In genomic region chr4:116653228-116653627, GRCm38 (mm10) we compare ENCODE assay signal across 13 mouse cellular contexts. TPM values are rescaled to one million over a fixed set of nuclear protein-coding genes. Genes with fewer than 3 reads are reported as not detected.
DNase-seq lines count a peak whose midpoint lies in the region.
"Had no signal": no experiment of that assay in that cellular context is flagged by ENCODE, and none has a peak within 500 bp of the region (broad histone marks: within the 10 kb centered on the region; RNA-seq: fewer than 3 reads in every experiment).

No protein-coding gene starts in this region.

- peak; percentile 22 for DNase-seq in urinary bladder, postnatal 14 days (ENCODE audit: low spot score)
- DNase-seq in urinary bladder, adult 18-20 months (ENCODE audit: low spot score in 2 of 2) = no peak
- DNase-seq in adrenal gland, postnatal 14 days = peak; percentile 84
- peak; percentile 71 to 82 for DNase-seq in kidney, postnatal 25 days
- DNase-seq in adipocyte (ENCODE audit: low spot score) (no peak), MN1 (ENCODE audit: low spot score) (no peak)
- DNase-seq in lung, postnatal 4 days = no peak
- DNase-seq: cerebellum, adult 11 months; embryo, embryonic 11 days; gastrocnemius, adult 2 months; liver; midbrain, embryonic 14.5 days; right cerebral cortex, adult 18-20 months had no signal

RNA-seq across cellular contexts. Expression of gene Akr1a1, which starts 1.7 kb away (rescaled TPM):
- 639 and 649 TPM in 2 replicates for total RNA-seq in adrenal gland, postnatal 14 days (2021)

RNA-seq across cellular contexts. Expression of gene Nasp, which starts 25.5 kb away (rescaled TPM):
- 51.1 and 51.6 TPM in 2 replicates for total RNA-seq in adrenal gland, postnatal 14 days (2021)

RNA-seq across cellular contexts. Expression of gene Prdx1, which starts 32.1 kb away (rescaled TPM):
- 546 and 672 TPM in 2 replicates for total RNA-seq in adrenal gland, postnatal 14 days (2021)

RNA-seq across cellular contexts. Expression of gene Mmachc, which starts 55.0 kb away (rescaled TPM):
- 39.5 and 41.9 TPM in 2 replicates for total RNA-seq in adrenal gland, postnatal 14 days (2021)

RNA-seq across cellular contexts. Expression of gene Ccdc163, which starts 55.1 kb away (rescaled TPM):
- total RNA-seq in adrenal gland, postnatal 14 days (2021) = 18.8 and 19.6 TPM in 2 replicates

Comparison
In these comparisons a context has a peak if more than half of its experiments do, and no peak if none do; other contexts are left out.
1. DNase-seq: peak in urinary bladder, postnatal 14 days (single experiment), adrenal gland, postnatal 14 days (single experiment) and kidney, postnatal 25 days (2 of 2); none in urinary bladder, adult 18-20 months (0 of 2), adipocyte (single experiment), lung, postnatal 4 days (0 of 2) and MN1 (single experiment).